Mouse (Mus musculus) brown adipose tissue, adult 24 weeks (tissue): ENCODE measurements around the gene Sema5b. TPM values are rescaled to one million over a fixed set of nuclear protein-coding genes. Genes with fewer than 3 reads are reported as not detected.

Experiments
- H3K27ac ChIP-seq: fragments of 200-500 bp; replicated peaks from 2 replicates; pipeline ENCODE4 v1.5.1; 2012; ENCODE audit warnings: low read depth, mild to moderate bottlenecking, low read length
- H3K4me1 ChIP-seq: fragments of 200-500 bp; 2 replicates; pipeline ENCODE4 v1.6.1; 2012; ENCODE audit warnings: low read length, mixed read lengths; ENCODE audit not compliant: control insufficient read depth, insufficient read depth, insufficient read length
- H3K4me3 ChIP-seq: fragments of 200-500 bp; 2 replicates; pipeline ENCODE4 v1.5.1; 2012; ENCODE audit warnings: low read depth, mild to moderate bottlenecking, low read length, moderate library complexity; ENCODE audit not compliant: insufficient read depth
- polyA plus RNA-seq: library from polyadenylated mRNA; stranded (reverse); fragments of >200 nt; gene quantifications from 2 replicates; pipeline ENCODE4 v1.2.4, GENCODE M21; 2012; ENCODE audit not compliant: missing spikeins, insufficient read depth, insufficient read length

Sema5b gene
- polyA plus RNA-seq, 1 experiment = not detected

DNA sequence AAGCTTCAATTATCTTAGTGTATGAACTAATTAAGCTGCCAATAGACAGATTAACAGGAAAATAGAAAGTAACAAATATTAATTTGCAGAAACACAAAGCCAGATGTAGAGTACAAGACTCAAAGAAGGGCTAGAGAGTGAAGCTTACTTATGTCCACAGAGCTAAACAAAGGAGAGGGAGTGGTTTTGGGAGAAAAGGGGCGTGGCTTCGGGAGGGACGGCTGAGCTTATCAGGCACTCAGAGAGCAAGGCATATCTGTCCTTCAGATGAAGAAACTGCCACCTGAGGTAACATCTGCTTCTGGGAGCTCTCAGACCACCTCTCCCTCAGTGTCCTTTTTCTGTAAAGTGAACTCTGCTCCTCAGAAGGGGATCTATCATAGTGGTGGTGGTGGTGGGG, 137.5 kb downstream of the Sema5b start:
- no peak overlapping the region for H3K27ac ChIP-seq
- no peaks in the 10 kb centered on the region for H3K4me1 ChIP-seq
- no peak overlapping the region for H3K4me3 ChIP-seq

DNA sequence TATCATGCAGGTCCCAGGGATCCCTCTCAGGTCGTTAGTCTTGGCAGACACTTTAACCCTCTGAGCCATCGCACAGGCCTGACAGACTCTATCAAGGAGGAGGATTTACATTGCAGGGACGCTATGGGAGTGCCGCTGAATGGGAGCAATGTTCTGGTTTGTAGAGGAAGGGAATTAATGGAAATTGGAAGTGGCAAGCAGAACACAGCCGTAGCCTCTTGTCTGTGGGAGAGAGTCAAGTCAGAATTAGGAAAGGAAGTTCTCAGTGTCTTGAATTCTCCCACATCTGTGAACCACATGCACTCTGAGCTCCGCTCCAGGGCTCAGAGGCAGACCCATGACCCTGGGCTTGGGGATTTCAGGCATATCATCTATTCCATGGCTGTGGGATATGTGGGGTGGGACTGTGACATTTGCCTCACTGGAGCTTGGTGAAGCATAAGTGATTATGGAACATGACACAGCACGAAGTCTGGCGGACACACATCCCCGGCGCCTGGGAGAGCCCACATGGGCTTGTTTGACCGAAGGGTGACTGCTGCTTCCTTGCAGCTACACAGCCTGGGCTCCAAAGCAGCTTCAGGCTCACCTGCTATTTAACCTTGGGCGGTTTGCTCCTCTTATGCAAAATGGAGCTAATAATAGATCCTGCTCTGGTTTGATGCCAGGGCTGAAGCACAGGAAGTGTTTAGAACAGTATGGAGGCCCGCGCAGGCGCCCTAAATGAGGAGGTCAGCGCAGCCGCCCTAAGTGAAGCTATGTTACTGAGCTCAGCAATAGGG, 140.6 kb downstream of the Sema5b start:
- Histone ChIP-seq H3K4me3 (no peak overlapping the region), H3K4me1 (no peaks in the 10 kb centered on the region), H3K27ac (no peak overlapping the region)

DNA sequence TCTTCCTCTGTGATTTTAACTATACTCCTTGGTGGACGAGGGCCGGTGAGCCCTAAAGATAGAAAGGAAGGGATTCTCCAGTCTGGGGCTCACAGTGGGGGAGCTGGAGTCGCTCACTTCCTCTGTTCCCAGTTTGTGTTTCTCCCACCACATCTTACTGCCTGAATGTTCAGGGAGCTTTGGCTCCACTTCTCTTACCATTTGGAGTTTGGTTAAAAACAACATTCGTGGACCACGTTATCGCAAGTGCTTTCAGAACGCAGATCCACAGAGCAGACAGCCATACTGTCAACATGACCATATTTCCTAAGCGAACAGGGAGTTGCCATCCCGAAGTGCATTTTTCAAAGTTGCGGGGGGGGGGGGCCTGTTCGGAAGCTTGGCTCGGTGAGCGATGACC, 144.1 kb downstream of the Sema5b start:
- Histone ChIP-seq H3K4me1 (no peaks in the 10 kb centered on the region), H3K27ac (no peak overlapping the region), H3K4me3 (no peak overlapping the region)

GRCm38 (mm10) chr16:35686491-35686890, 145.5 kb downstream of the Sema5b start:
- H3K27ac ChIP-seq = no peak overlapping the region

DNA sequence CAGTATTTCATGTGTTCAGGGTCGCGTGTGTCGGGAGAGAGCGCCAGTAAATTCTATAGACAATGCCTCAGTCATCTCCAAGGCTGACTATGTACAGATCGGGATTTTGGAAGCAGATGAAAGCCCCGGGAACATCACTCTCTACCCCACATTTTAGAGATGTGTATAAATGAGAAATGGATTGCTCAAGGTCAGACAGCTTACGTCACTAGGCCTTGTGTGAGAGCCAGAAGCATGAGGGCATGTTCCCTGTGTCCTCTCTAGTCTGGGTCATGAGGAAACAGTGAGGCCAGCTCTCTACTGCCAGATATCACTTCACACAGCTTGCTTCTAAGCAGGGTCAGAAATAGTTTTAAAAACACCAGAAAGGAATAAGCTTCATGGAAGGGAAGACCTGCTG, 150.7 kb downstream of the Sema5b start:
- Histone ChIP-seq H3K4me1 (no peaks in the 10 kb centered on the region), H3K4me3 (no peak overlapping the region), H3K27ac (peak overlapping the region; percentile 26; the same call in 1 of the 2 replicates)

More at GRCm38 (mm10) chr16:35686491-35686890, 145.5 kb downstream of the Sema5b start:
- Histone ChIP-seq H3K4me1 (no peaks in the 10 kb centered on the region), H3K4me3 (no peak overlapping the region)

GRCm38 (mm10) chr16:35694250-35694846, 153.4 kb downstream of the Sema5b start:
- Histone ChIP-seq H3K4me1 (no peaks in the 10 kb centered on the region), H3K27ac (no peak overlapping the region), H3K4me3 (no peak overlapping the region)

DNA sequence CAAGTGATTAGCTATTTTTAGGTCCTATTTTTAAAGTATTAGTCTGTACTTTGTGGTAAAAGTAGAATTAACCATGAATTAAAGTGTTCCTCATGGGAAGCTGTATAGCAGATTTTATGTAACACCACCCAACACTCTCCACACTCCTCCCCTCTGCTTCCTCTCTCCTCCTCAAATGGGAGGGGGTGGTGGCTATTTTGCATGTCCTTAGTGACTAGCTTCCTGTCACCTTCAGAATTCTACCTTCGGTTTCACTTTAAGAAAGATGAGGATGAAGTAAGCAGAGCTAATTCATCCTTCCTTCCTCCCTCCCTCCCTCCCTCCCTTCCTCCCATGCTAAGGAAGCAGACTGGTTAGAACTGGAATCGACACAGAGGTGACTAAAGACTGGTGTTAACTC, 155.2 kb downstream of the Sema5b start:
- Histone ChIP-seq H3K4me1 (no peaks in the 10 kb centered on the region), H3K27ac (no peak overlapping the region), H3K4me3 (no peak overlapping the region)

DNA sequence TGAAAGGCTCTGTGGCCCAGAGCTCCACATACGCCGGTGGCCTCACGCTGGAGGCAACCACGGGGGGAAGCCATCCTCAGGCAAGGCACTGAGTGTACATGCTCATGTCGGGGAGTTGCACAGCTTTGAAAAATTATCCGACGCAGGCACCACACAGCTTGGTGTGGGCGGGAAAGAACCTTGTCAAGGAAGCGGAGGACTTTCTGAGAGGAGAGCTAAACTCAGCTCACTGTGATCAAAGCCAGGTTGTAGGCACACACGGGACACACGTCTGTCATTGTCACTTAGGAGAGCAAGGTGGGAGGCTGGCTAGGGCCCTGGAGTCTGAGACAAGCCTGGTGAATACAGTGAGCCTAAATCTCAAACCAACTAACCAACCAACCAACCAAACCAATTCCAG, 160.9 kb downstream of the Sema5b start:
- Histone ChIP-seq H3K27ac (no peak overlapping the region), H3K4me1 (no peaks in the 10 kb centered on the region), H3K4me3 (no peak overlapping the region)

- no peak overlapping the region for H3K4me3 ChIP-seq
- no peak overlapping the region for H3K27ac ChIP-seq
- no peaks in the 10 kb centered on the region for H3K4me1 ChIP-seq
Observed at GRCm38 (mm10) chr16:35703763-35704679, 163.1 kb downstream of the Sema5b start.

GRCm38 (mm10) chr16:35704796-35705195, 163.9 kb downstream of the Sema5b start:
- no peaks in the 10 kb centered on the region for H3K4me1 ChIP-seq
- no peak overlapping the region for H3K27ac ChIP-seq

DNA sequence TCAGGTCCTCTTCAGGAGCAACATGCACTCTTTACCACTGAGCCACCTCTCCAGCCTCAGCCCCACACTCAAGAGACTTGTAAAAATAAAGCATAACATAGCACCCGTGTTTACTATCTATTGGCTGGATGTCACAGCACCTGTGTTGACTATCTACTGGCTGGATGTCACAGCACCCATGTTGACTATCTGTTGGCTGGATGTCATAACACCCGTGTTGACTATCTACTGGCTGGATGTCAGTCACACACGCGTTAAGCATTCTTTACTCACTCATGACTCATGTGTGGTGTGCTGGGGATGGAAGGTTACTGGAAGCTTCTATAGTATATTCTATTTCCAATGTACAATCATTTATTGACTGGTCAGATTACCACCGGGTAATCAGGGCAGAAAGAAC, 166.1 kb downstream of the Sema5b start:
- H3K4me1 ChIP-seq = no peaks in the 10 kb centered on the region

More at GRCm38 (mm10) chr16:35704796-35705195, 163.9 kb downstream of the Sema5b start:
- H3K4me3 ChIP-seq = no peak overlapping the region

DNA sequence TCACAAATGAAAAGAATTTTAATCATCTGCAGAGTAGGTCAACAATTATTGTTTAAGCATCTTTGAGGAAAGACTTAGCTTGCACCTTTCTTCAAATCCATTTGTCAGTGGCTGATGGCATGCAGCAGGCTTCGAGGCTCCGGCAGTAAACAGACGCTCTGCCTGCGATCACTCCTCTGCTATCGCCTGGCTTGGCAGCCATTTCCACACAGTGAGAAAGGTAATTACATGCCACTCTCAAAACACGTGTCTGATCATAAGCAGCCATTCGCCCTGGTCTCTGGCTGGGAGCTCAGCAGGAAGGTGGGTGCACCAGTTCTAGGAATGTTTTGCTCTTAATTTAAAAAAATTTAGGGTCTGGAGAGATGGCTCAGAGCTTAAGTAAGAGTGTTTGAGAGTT, 170.1 kb downstream of the Sema5b start:
- no peak overlapping the region for H3K4me3 ChIP-seq
- no peaks in the 10 kb centered on the region for H3K4me1 ChIP-seq
- no peak overlapping the region for H3K27ac ChIP-seq

More for the DNA sequence above, 166.1 kb downstream of the Sema5b start:
- no peak overlapping the region for H3K27ac ChIP-seq
- H3K4me3 ChIP-seq = no peak overlapping the region

- Histone ChIP-seq H3K4me3 (no peak overlapping the region), H3K27ac (no peak overlapping the region), H3K4me1 (no peaks in the 10 kb centered on the region)
Observed at GRCm38 (mm10) chr16:35713606-35714005, 172.7 kb downstream of the Sema5b start.
